Mouse (Mus musculus): ENCODE measurements around the gene Olfr1305. TPM values are rescaled to one million over a fixed set of nuclear protein-coding genes. Genes with fewer than 3 reads are reported as not detected.

Gene Olfr1305
- not detected in 3 replicates for total RNA-seq (2017)

DNA sequence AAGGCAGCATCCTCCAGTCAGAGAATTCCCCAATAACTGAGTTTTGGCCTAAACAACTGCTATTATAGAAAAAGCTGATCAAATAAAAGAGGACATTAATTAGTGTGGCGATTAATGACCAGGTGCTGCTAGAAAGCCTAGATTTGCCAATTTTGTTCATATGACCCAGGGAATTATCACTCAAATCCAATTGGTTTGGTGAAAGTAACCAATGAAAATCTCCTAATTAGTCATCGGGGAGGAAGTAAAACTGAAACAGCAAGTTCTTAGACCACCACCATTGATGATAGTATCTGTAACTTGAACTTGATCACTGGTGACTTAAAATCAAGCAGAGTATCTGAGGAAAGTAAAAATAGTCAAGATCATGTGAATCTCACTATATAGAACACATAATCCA, at the start of gene Olfr1305:
TSS of gene Olfr1305 (minus strand) at position 101 of the 400 bp plus-strand sequence.
- ATAC-seq (replicated peaks; ENCODE audit: insufficient number of reproducible peaks, low FRiP score, low TSS enrichment, poor library complexity, severe bottlenecking): no peak

DNA sequence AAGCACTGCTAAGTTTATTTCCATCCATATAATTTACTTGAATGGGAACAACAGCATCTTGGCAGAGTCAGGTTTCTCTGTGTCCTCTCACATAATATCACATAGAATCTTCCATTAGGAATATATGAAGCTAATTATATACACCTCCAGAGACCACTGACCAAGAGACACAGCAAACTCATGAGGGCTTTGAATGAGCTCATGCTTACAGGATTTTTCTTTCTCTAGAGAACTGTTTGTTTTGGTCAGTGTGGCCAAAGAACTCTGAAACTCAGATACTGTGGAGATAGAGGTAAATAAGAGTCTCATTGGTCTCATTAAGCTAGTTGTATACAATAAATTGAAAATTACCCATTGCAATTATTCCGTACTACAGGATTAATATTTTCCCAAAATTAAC, 39.2 kb upstream of the Olfr1305 start, which contains the start of gene Olfr1306:
TSS of gene Olfr1306 (minus strand) at position 101 of the 400 bp plus-strand sequence.
- ATAC-seq (replicated peaks; ENCODE audit: insufficient number of reproducible peaks, low FRiP score, low TSS enrichment, poor library complexity, severe bottlenecking): no peak

DNA sequence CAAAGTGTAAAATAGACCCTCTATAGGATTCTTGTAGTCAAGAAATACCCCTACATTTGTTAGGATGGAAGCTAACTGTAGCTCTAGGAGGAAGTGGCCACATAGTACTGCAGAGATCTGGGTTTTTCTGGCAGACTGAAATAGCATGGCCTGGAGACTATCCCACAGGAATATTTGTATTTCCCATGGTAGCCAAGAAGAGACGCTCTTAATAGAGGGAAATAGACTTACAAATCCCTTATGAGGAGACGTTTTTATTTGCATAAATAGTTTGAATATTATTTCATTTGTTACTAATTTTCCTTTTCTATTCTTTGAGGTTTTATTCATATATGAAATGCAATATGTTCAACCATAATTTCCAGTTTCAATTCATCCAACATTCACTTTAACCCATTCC, 56.7 kb downstream of the Olfr1305 start, which contains the start of gene Olfr1303:
TSS of gene Olfr1303 (minus strand) at position 101 of the 400 bp plus-strand sequence.
- no peak for ATAC-seq (replicated peaks; ENCODE audit: insufficient number of reproducible peaks, low FRiP score, low TSS enrichment, poor library complexity, severe bottlenecking)

Other genes with a start within 250 kb of the Olfr1305 start
- not detected in 3 replicates for gene Olfr1298, start 227.9 kb downstream of the Olfr1305 start, total RNA-seq (2017)
- gene Olfr1299, start 215.7 kb downstream of the Olfr1305 start, total RNA-seq (2017): not detected in 3 replicates
- 0.29 TPM in 1 of 3 replicates, not detected in the others for gene Olfr1301, start 126.1 kb downstream of the Olfr1305 start, total RNA-seq (2017)
- not detected in 3 replicates for gene Olfr1302, start 99.7 kb downstream of the Olfr1305 start, total RNA-seq (2017)
- not detected in 3 replicates for gene Olfr1303, start 56.8 kb downstream of the Olfr1305 start, total RNA-seq (2017)
- not detected in 3 replicates for gene Olfr1306, start 39.1 kb upstream of the Olfr1305 start, total RNA-seq (2017)
- under 0.01 to 0.10 TPM in 2 of 3 replicates, not detected in the other for gene Olfr1307, start 72.3 kb upstream of the Olfr1305 start, total RNA-seq (2017)
- gene Olfr1308, start 87.8 kb upstream of the Olfr1305 start, total RNA-seq (2017): not detected in 3 replicates
- gene Olfr1309, start 113.1 kb upstream of the Olfr1305 start, total RNA-seq (2017): not detected in 3 replicates
- gene Olfr1310, start 135.6 kb upstream of the Olfr1305 start, total RNA-seq (2017): not detected in 3 replicates
- not detected in 3 replicates for gene Olfr1311, start 147.3 kb upstream of the Olfr1305 start, total RNA-seq (2017)
- gene Olfr1312, start 173.1 kb upstream of the Olfr1305 start, total RNA-seq (2017): not detected in 3 replicates
- not detected in 3 replicates for gene Olfr1313, start 200.7 kb upstream of the Olfr1305 start, total RNA-seq (2017)
- not detected in 3 replicates for gene Olfr1314, start 219.6 kb upstream of the Olfr1305 start, total RNA-seq (2017)
- not detected in 3 replicates for gene Olfr1315-ps1, start 238.3 kb upstream of the Olfr1305 start, total RNA-seq (2017)

All from monocyte, adult 5-6 weeks (primary cell).